Comparison of ENCODE assay signal across 19 mouse cellular contexts in the genomic region with DNA sequence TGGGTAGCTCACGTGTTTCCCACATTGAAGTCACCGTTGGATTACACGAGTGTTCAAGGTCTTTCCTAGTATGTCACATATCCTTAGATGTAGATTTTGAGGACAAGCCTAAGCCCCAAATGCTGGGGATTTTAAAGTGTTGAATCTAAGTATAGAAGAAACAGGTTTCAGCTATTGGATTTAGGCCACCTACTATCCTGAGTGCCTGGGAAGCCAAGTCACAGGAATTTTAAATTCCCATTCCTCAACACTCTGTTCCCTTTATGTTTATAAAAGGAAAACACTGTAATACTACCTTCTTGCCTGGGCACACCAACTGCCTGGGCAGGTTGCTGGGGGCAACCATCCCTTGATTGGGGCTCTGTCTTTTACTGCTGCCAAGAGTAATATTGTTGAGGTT. TPM values are rescaled to one million over a fixed set of nuclear protein-coding genes. Genes with fewer than 3 reads are reported as not detected.
DNase-seq lines count a peak whose midpoint lies in the region; ATAC-seq and TF ChIP-seq lines count a peak whose summit lies in the region.
"Had no signal": no experiment of that assay in that cellular context is flagged by ENCODE, and none has a peak within 500 bp of the region (broad histone marks: within the 10 kb centered on the region; RNA-seq: fewer than 3 reads in every experiment).

No protein-coding gene starts in this region.

- no peak overlapping the region for H3K4me2 ChIP-seq in heart, embryonic 12.5 days
- H3K4me2 ChIP-seq: embryonic facial prominence, embryonic 12.5 days; forebrain, embryonic 13.5 days; forebrain, embryonic 15.5 days had no signal

- H3K9me3 ChIP-seq in heart, embryonic 12.5 days (replicated peaks), result no peaks in the 10 kb centered on the region
- H3K9me3 ChIP-seq: embryonic facial prominence, embryonic 10.5 days; embryonic facial prominence, embryonic 12.5 days; forebrain, embryonic 13.5 days; forebrain, embryonic 15.5 days had no signal

- peak; percentile 41 for DNase-seq in heart, adult 11 months
- DNase-seq in left cerebral cortex, adult 2 months (ENCODE audit: extremely low spot score in 1 of 2, low spot score in 2 of 2), result no peak
- DNase-seq in left cerebral cortex, adult 18-20 months (ENCODE audit: low spot score in 2 of 2), result no peak
- DNase-seq in telencephalon, adult 2 months (ENCODE audit: low read depth, low spot score), result peak; percentile 62
- no peak for DNase-seq in urinary bladder, postnatal 4 days (ENCODE audit: low spot score in 2 of 2)
- DNase-seq: adrenal gland, adult 2 months; adrenal gland, postnatal 10 days; adrenal gland, postnatal 25 days; cerebellum, adult 11-12 months; cerebellum, adult 2 months; cerebellum, adult 9-10 months; cerebellum, postnatal 10 days; cerebellum, postnatal 25 days had no signal

- WGBS in heart, embryonic 12.5 days, result 94% methylated on average over 3 of the region's 3 CpGs

- no peak overlapping the region for H3K9ac ChIP-seq in heart, embryonic 12.5 days
- H3K9ac ChIP-seq: embryonic facial prominence, embryonic 12.5 days; forebrain, embryonic 13.5 days; forebrain, embryonic 15.5 days had no signal

- ATAC-seq in heart, embryonic 12.5 days (ENCODE audit: insufficient number of reproducible peaks, low FRiP score), result no peak
- ATAC-seq: forebrain, embryonic 13.5 days; forebrain, embryonic 15.5 days had no signal

- H3K27ac ChIP-seq in heart, embryonic 12.5 days (ENCODE audit: poor library complexity, severe bottlenecking), result no peak overlapping the region
- peak overlapping the region; percentile 32; the same call in 1 of the 2 replicates for H3K27ac ChIP-seq in left cerebral cortex, adult 2 months
- H3K27ac ChIP-seq: embryonic facial prominence, embryonic 10.5 days; embryonic facial prominence, embryonic 12.5 days; forebrain, embryonic 13.5 days; forebrain, embryonic 15.5 days had no signal

- H3K36me3 ChIP-seq in heart, embryonic 12.5 days, result peaks cover 57% of the 10 kb centered on the region

- H3K4me1 ChIP-seq in heart, embryonic 12.5 days (replicated peaks), result no peaks in the 10 kb centered on the region
- H3K4me1 ChIP-seq: embryonic facial prominence, embryonic 10.5 days; embryonic facial prominence, embryonic 12.5 days; forebrain, embryonic 13.5 days; forebrain, embryonic 15.5 days had no signal

- TF ChIP-seq CTCF in left cerebral cortex, adult 2 months (IDR thresholded peaks at IDR 0.05), result no peak

- intact Hi-C loops in left cerebral cortex, adult 2 months (cut with DNase I), result no loop called here

- H3K4me3 ChIP-seq in heart, embryonic 12.5 days, result no peak overlapping the region
- H3K4me3 ChIP-seq in left cerebral cortex, adult 2 months, result no peak overlapping the region
- H3K4me3 ChIP-seq: embryonic facial prominence, embryonic 10.5 days; embryonic facial prominence, embryonic 12.5 days; forebrain, embryonic 13.5 days; forebrain, embryonic 15.5 days had no signal

- H3K27me3 ChIP-seq in heart, embryonic 12.5 days (replicated peaks), result no peaks in the 10 kb centered on the region
- H3K27me3 ChIP-seq: embryonic facial prominence, embryonic 12.5 days; forebrain, embryonic 13.5 days; forebrain, embryonic 15.5 days had no signal

RNA-seq across cellular contexts. Expression of gene Pdia2, which starts 17.7 kb away (rescaled TPM):
- 0.45 and 1.0 TPM in 2 replicates for polyA plus RNA-seq in heart, embryonic 12.5 days (2016; fragmentation: Nextera tagmentation; extraction: Ambion mirVana)
- total RNA-seq in left cerebral cortex, adult 2 months (2021), result 1 to 10 TPM in 1 of 2 experiments, under 1 TPM in 1; 0.59 to 1.0 TPM
- under 1 TPM in 1 of 2 experiments, not detected in 1; 0.35 TPM for total RNA-seq in left cerebral cortex, adult 18-20 months (2021)
- polyA plus RNA-seq: forebrain, embryonic 13.5 days; forebrain, embryonic 15.5 days had no signal

RNA-seq across cellular contexts. Expression of gene Rgs11, which starts 21.6 kb away (rescaled TPM):
- 5.6 and 7.0 TPM in 2 replicates for polyA plus RNA-seq in heart, embryonic 12.5 days (2016; fragmentation: Nextera tagmentation; extraction: Ambion mirVana)
- 10 to 100 TPM; 41.9 to 52.7 TPM for total RNA-seq in left cerebral cortex, adult 2 months (2021)
- total RNA-seq in left cerebral cortex, adult 18-20 months (2021), result 10 to 100 TPM; 33.1 to 42.2 TPM
- polyA plus RNA-seq: C2C12 had no signal

RNA-seq across cellular contexts. Expression of gene Arhgdig, which starts 26.4 kb away (rescaled TPM):
- polyA plus RNA-seq in heart, embryonic 12.5 days (2016; fragmentation: Nextera tagmentation; extraction: Ambion mirVana), result 6.3 and 7.2 TPM in 2 replicates
- 10 to 100 TPM; 94.3 to 95.0 TPM for total RNA-seq in left cerebral cortex, adult 2 months (2021)
- total RNA-seq in left cerebral cortex, adult 18-20 months (2021), result 10 to 100 TPM; 95.4 to 98.6 TPM

RNA-seq across cellular contexts. Expression of gene Axin1, which starts 42.7 kb away (rescaled TPM):
- 11.4 and 11.7 TPM in 2 replicates for polyA plus RNA-seq in heart, embryonic 12.5 days (2016; fragmentation: Nextera tagmentation; extraction: Ambion mirVana)
- 10 to 100 TPM; 25.9 to 29.7 TPM for total RNA-seq in left cerebral cortex, adult 2 months (2021)
- 10 to 100 TPM; 25.1 to 27.5 TPM for total RNA-seq in left cerebral cortex, adult 18-20 months (2021)

RNA-seq across cellular contexts. Expression of gene Mrpl28, which starts 57.9 kb away (rescaled TPM):
- 199 and 201 TPM in 2 replicates for polyA plus RNA-seq in heart, embryonic 12.5 days (2016; fragmentation: Nextera tagmentation; extraction: Ambion mirVana)
- total RNA-seq in left cerebral cortex, adult 2 months (2021), result 10 to 100 TPM; 67.8 to 68.0 TPM
- 10 to 100 TPM; 64.3 to 66.9 TPM for total RNA-seq in left cerebral cortex, adult 18-20 months (2021)

Comparison
In these comparisons a context has a peak if more than half of its experiments do, and no peak if none do; other contexts are left out.
1. DNase-seq: peak in heart, adult 11 months (single experiment) and telencephalon, adult 2 months (single experiment); none in left cerebral cortex, adult 2 months (0 of 2), left cerebral cortex, adult 18-20 months (0 of 2) and urinary bladder, postnatal 4 days (0 of 2).